Mouse (Mus musculus) heart, postnatal 0 days (tissue): ENCODE data around the gene Ipo9. TPM values are rescaled to one million over a fixed set of nuclear protein-coding genes. Genes with fewer than 3 reads are reported as not detected.
A peak's percentile ranks its signal among the peaks of the same experiment; 100 is the strongest.

ENCODE experiments used
- ATAC-seq: fragments of 200-750 bp; cut with Nextera tagmentation; 2 replicates; pipeline ENCODE4 v1.8.0; 2017; ENCODE audit warnings: low read depth, moderate number of reproducible peaks, moderate library complexity; ENCODE audit not compliant: insufficient read depth
- DNase-seq: peaks from one replicate; pipeline ENCODE4 v3.0.0-alpha.2; 2016; ENCODE audit warnings: low spot score
- H3K27ac ChIP-seq: fragments of 300-500 bp; sonication (generic); 2 replicates; pipeline ENCODE4 v1.5.1; 2014; ENCODE audit warnings: low read depth, mild to moderate bottlenecking
- H3K27me3 ChIP-seq: fragments of 300-500 bp; sonication (generic); 2 replicates; pipeline ENCODE4 v1.6.1; 2014; ENCODE audit warnings: low read length, mixed read lengths; ENCODE audit not compliant: control insufficient read depth, insufficient read depth
- H3K36me3 ChIP-seq: fragments of 300-500 bp; sonication (generic); replicated peaks from 2 replicates; pipeline ENCODE4 v1.6.1; 2014; ENCODE audit warnings: low read length, mixed read lengths; ENCODE audit not compliant: control insufficient read depth, insufficient read depth
- H3K4me1 ChIP-seq: fragments of 300-500 bp; sonication (generic); 2 replicates; pipeline ENCODE4 v1.6.1; 2014; ENCODE audit warnings: antibody characterized with exemption; ENCODE audit not compliant: control insufficient read depth, insufficient read depth
- H3K4me2 ChIP-seq: fragments of 300-500 bp; sonication (generic); 2 replicates; pipeline ENCODE4 v1.6.1; 2014; ENCODE audit warnings: low read depth, mild to moderate bottlenecking, low read length, moderate library complexity
- H3K4me3 ChIP-seq: fragments of 300-500 bp; sonication (generic); 2 replicates; pipeline ENCODE4 v1.5.1; 2014; ENCODE audit warnings: low read depth, low read length
- H3K9ac ChIP-seq: fragments of 300-500 bp; sonication (generic); replicated peaks from 2 replicates; pipeline ENCODE4 v1.6.1; 2014; ENCODE audit warnings: low read depth, low read length, mixed read lengths
- H3K9me3 ChIP-seq: fragments of 300-500 bp; sonication (generic); replicated peaks from 2 replicates; pipeline ENCODE4 v1.6.1; 2016; ENCODE audit warnings: low read length; ENCODE audit not compliant: control insufficient read depth
- CTCF ChIP-seq: IDR thresholded peaks from 2 replicates; pipeline ENCODE4 v1.5.1; 2016; ENCODE audit warnings: antibody characterized with exemption, control low read depth, low read depth
- EP300 ChIP-seq: IDR thresholded peaks from 2 replicates; pipeline ENCODE4 v1.6.1; 2016; ENCODE audit warnings: antibody characterized with exemption, low read depth
- WGBS: fragments of 180-500 bp; shearing (Covaris S2); extraction: QIAGEN DNeasy Blood & Tissue Kit; methylation state at CpG from one replicate; pipeline ENCODE4 v1.1.7; 2014; 5-methylcytosine and 5-hydroxymethylcytosine counted together
- polyA plus RNA-seq: library from polyadenylated mRNA; unstranded; fragments of >200 nt; fragmentation: Nextera tagmentation; extraction: Ambion mirVana; gene quantifications from 2 replicates; pipeline ENCODE4 v1.2.1, GENCODE M21; 2015
- total RNA-seq: library from RNA; depleted of rRNA; stranded (reverse); fragments of >200 nt; gene quantifications from 2 replicates; pipeline ENCODE4 v1.2.3, GENCODE M21; 2014; ENCODE audit warnings: low replicate concordance

Ipo9 gene
- total and polyA plus RNA-seq, 2 experiments from 2014 or later = 32.3 to 41.0 TPM

DNA sequence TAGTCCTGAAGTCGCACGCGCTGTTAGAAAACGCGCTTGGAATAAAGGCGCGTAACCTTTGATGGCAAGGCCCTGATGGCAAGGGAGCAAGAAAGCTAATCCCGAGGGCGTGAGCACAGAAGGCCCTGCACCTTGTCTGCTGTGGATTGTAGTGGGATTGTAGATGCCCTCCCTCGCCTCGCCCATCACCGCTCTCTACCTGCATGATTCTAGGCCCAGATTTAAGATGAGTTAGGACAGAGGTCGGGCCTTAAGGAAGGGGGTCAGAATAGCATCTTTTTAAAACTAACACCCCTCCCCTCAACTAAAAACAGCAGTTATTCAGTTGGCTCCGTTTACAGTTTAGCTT lies 344 bp upstream of the Ipo9 start:
- Histone ChIP-seq H3K27me3 (no peaks in the 10 kb centered on the region), H3K27ac (peak overlapping the region; percentile 64; the same call in 1 of the 2 replicates), H3K9me3 (no peaks in the 10 kb centered on the region), H3K4me1 (peaks cover 23% of the 10 kb centered on the region; the same call in 1 of the 2 replicates), H3K4me3 (peak overlapping the region; percentile 93), H3K4me2 (peak overlapping the region; percentile 75), H3K36me3 (peaks cover 6% of the 10 kb centered on the region; the same call in 1 of the 2 replicates), H3K9ac (peak overlapping the region; percentile 87)
- ATAC-seq (peak; percentile 46; the same call in 1 of the 2 replicates), DNase-seq (no peak)
- 0 out of 2 replicates have a peak, but pooled peaks have one; percentile 13 for TF ChIP-seq EP300
- TF ChIP-seq CTCF = no peak
- WGBS = under 1% methylated on average over 14 of the region's 14 CpGs

DNA sequence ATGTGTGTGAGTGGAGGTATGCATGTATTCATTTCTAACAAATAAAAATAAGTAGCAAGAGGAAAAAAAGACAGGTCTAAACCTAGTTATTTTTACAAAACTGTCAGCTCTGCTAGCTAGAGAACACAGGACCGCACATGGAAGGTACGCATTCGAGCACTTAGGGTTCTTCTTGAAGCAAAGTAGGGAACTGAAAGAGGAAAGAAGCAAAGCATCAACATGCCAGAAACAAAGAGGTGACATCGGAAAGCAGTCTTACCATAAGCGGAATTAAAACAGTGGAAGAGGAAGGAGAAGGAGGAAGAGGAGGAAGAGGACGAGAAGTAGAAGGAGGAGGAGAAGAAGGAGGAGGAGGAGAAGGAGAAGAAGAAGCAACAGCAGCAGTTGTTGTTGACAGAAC lies 2.9 kb downstream of the Ipo9 start:
- Histone ChIP-seq H3K9me3 (no peaks in the 10 kb centered on the region), H3K4me1 (peaks cover 19% of the 10 kb centered on the region; the same call in 1 of the 2 replicates), H3K9ac (no peak overlapping the region), H3K27me3 (no peaks in the 10 kb centered on the region), H3K27ac (no peak overlapping the region), H3K4me3 (no peak overlapping the region), H3K36me3 (peaks cover 21% of the 10 kb centered on the region), H3K4me2 (no peak overlapping the region)
- DNase-seq (no peak), ATAC-seq (no peak)
- TF ChIP-seq EP300 (no peak), CTCF (no peak)
- 72% methylated on average over 6 of the region's 6 CpGs for WGBS

DNA sequence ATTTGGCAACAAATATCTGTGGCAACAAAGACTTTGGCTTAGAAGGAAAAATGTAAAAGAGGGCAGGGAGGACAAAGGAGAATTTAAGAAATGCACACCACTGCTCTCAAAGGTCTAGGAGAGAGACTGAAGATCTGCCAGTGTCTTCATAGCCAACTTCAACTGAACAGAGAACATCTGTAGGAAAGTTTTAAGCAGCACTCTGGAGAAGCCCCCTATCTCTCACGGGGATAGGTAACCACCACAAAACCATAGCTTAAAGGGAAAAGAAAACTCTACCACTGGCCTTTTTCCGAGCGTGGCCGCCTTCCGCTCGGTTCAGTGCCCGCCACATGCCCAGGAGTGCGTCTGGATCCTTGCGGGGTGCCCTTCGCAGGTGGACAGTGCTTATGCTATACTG lies 3.7 kb downstream of the Ipo9 start:
- no peak for ATAC-seq
- Histone ChIP-seq H3K9me3 (no peaks in the 10 kb centered on the region), H3K4me1 (peaks cover 19% of the 10 kb centered on the region; the same call in 1 of the 2 replicates), H3K27ac (no peak overlapping the region), H3K9ac (no peak overlapping the region), H3K4me2 (no peak overlapping the region), H3K36me3 (peaks cover 21% of the 10 kb centered on the region), H3K27me3 (no peaks in the 10 kb centered on the region), H3K4me3 (no peak overlapping the region)
- WGBS = 96% methylated on average over 10 of the region's 10 CpGs
- DNase-seq = no peak
- TF ChIP-seq CTCF = no peak
- TF ChIP-seq EP300 = no peak

DNA sequence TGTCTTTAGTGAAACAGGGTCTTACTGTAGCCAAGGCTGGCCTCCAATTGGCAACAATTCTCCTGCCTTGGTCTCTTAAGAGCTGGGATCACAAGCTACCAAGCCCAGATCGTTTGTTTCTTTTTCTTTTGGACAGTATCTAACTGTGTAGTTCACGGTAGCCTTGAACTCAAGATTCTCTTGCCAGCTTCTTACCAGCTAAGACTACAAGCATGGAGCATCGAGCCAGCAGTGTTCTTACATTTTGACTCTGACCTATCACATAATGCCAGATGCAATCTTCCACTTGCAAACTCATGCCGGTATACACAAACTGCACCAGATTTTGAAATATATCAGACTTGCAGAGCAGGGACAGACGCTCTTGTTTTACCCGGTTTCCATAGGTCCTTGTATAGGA lies 7.5 kb downstream of the Ipo9 start:
- H3K4me1 ChIP-seq = no peaks in the 10 kb centered on the region
- no peak overlapping the region for H3K9ac ChIP-seq
- no peaks in the 10 kb centered on the region for H3K9me3 ChIP-seq
- peaks cover 42% of the 10 kb centered on the region for H3K36me3 ChIP-seq
- TF ChIP-seq CTCF (no peak), EP300 (no peak)
- no peak overlapping the region for H3K27ac ChIP-seq
- H3K4me2 ChIP-seq = no peak overlapping the region
- no peaks in the 10 kb centered on the region for H3K27me3 ChIP-seq
- DNase-seq (no peak), ATAC-seq (no peak)
- no peak overlapping the region for H3K4me3 ChIP-seq
- WGBS = 88% methylated on average over 6 of the region's 6 CpGs

DNA sequence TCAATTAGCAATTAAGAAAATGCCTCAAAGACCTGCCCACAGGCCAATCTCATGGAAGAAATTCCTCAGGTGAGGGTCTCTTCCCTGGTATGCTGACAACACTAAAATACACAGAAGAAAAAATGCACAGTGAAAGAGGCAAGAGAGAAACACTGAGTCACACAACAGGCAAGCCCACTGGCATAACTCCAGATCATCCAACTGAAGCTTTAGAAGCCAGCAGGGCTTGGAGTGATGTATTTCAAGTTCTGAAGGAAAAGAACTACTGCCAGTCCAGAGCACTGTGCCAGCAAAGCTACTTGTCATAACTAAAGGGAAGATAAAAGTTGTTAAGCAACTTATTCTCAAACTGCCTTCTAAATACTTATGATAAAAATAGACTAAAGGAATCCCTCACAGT lies 16.3 kb downstream of the Ipo9 start:
- DNase-seq (no peak), ATAC-seq (no peak)
- no peak for TF ChIP-seq EP300
- TF ChIP-seq CTCF = no peak
- Histone ChIP-seq H3K36me3 (peaks cover 52% of the 10 kb centered on the region), H3K4me2 (no peak overlapping the region), H3K27me3 (no peaks in the 10 kb centered on the region), H3K4me3 (no peak overlapping the region), H3K9me3 (no peaks in the 10 kb centered on the region), H3K4me1 (peaks cover 12% of the 10 kb centered on the region), H3K27ac (peak overlapping the region; percentile 32), H3K9ac (no peak overlapping the region)

DNA sequence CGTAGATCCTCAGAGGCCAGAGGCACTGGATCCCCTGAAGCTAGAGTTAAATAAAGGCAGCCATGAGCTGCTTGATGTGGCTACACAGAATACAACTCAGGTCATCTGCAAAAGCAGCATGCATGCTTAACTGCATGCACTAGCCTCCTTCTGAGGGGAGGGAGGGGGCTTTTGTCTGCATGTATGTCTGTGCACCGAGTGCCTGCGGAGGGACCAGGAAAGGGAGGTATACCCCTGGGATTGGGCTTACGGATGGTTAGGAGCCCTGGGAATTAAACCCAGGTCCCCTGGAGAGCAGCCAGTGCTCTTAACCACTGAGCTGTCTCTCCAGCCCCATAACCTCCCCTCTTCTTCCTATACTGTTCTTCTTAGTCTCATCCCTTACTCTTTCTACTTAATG lies 18.2 kb downstream of the Ipo9 start:
- no peak for TF ChIP-seq EP300
- TF ChIP-seq CTCF = no peak
- 47% methylated on average over 4 of the region's 4 CpGs for WGBS
- H3K36me3 ChIP-seq = peaks cover 51% of the 10 kb centered on the region
- H3K27ac ChIP-seq = peak overlapping the region; percentile 74; the same call in 1 of the 2 replicates
- no peak overlapping the region for H3K9ac ChIP-seq
- no peak overlapping the region for H3K4me2 ChIP-seq
- peaks cover 12% of the 10 kb centered on the region for H3K4me1 ChIP-seq
- H3K9me3 ChIP-seq = no peaks in the 10 kb centered on the region
- no peak overlapping the region for H3K4me3 ChIP-seq
- no peaks in the 10 kb centered on the region for H3K27me3 ChIP-seq
- ATAC-seq = no peak
- DNase-seq = no peak
